Mouse (Mus musculus) gastrocnemius, postnatal 4 days (tissue): Measurements from ENCODE around the gene Prss41. TPM values are rescaled to one million over a fixed set of nuclear protein-coding genes. Genes with fewer than 3 reads are reported as not detected.

Source experiments
- microRNA-seq: library from miRNA; unstranded; fragments of <30 nt; microRNA quantifications from one replicate; pipeline ENCODE4 v1.2.0, GENCODE M21; 2021
- total RNA-seq, 2 experiments: library from RNA; stranded (reverse); gene quantifications; 2 replicates each; pipeline ENCODE4 v1.2.3; 2021

Gene Prss41
- total RNA-seq, 2 experiments from 2014 or later: 0.18 TPM; not detected in 1

Small RNA genes within 50 kb of the gene (microRNA-seq; reads per million reads assigned to microRNA genes)
- 1.3 reads per million for gene Mir5125

Other genes with a start within 250 kb of the Prss41 start
- 1 to 10 TPM; 8.3 to 9.9 TPM for gene Zfp13, start 244.7 kb downstream of the Prss41 start, total RNA-seq
- gene Zscan10, start 243.3 kb downstream of the Prss41 start, total RNA-seq: not detected
- under 1 TPM; 0.70 to 0.71 TPM for gene Mmp25, start 198.9 kb downstream of the Prss41 start, total RNA-seq
- not detected for gene Bicdl2, start 183.7 kb downstream of the Prss41 start, total RNA-seq
- 100 to 1,000 TPM; 214 to 230 TPM for gene Hcfc1r1, start 170.6 kb downstream of the Prss41 start, total RNA-seq
- 10 to 100 TPM; 18.8 to 20.8 TPM for gene Thoc6, start 170.3 kb downstream of the Prss41 start, total RNA-seq
- 10 to 100 TPM; 43.7 to 55.5 TPM for gene Tnfrsf12a, start 166.7 kb downstream of the Prss41 start, total RNA-seq
- gene Cldn6, start 164.9 kb downstream of the Prss41 start, total RNA-seq: not detected
- gene Cldn9, start 160.1 kb downstream of the Prss41 start, total RNA-seq: under 1 TPM; 0.61 to 0.91 TPM
- gene 1520401A03Rik, start 121.4 kb downstream of the Prss41 start, total RNA-seq: under 1 TPM; 0.26 to 0.66 TPM
- 10 to 100 TPM; 11.1 to 12.4 TPM for gene Pkmyt1, start 117.8 kb downstream of the Prss41 start, total RNA-seq
- gene Paqr4, start 103.3 kb downstream of the Prss41 start, total RNA-seq: 10 to 100 TPM; 12.5 to 13.4 TPM
- under 1 TPM; 0.13 to 0.20 TPM for gene Kremen2, start 98.3 kb downstream of the Prss41 start, total RNA-seq
- gene Flywch1, start 72.6 kb downstream of the Prss41 start, total RNA-seq: 10 to 100 TPM; 44.5 to 49.2 TPM
- 1 to 10 TPM; 5.6 to 6.0 TPM for gene Flywch2, start 58.1 kb downstream of the Prss41 start, total RNA-seq
- 100 to 1,000 TPM; 293 to 304 TPM for gene Srrm2, start 53.6 kb downstream of the Prss41 start, total RNA-seq
- gene Elob, start 15.0 kb downstream of the Prss41 start, total RNA-seq: 100 to 1,000 TPM; 428 to 459 TPM
- not detected for gene Prss33, start 8.1 kb downstream of the Prss41 start, total RNA-seq
- not detected for gene Prss32, start 317 bp downstream of the Prss41 start, total RNA-seq
- not detected for gene Prss21, start 23.9 kb upstream of the Prss41 start, total RNA-seq
- not detected for gene Dcpp1, start 36.7 kb upstream of the Prss41 start, total RNA-seq
- gene Dcpp2, start 36.7 kb upstream of the Prss41 start, total RNA-seq: not detected
- gene Dcpp3, start 73.3 kb upstream of the Prss41 start, total RNA-seq: not detected
- not detected for gene Sbp, start 97.5 kb upstream of the Prss41 start, total RNA-seq
- gene Sbpl, start 111.1 kb upstream of the Prss41 start, total RNA-seq: not detected
- not detected for gene Prss30, start 136.4 kb upstream of the Prss41 start, total RNA-seq
- gene Prss22, start 153.9 kb upstream of the Prss41 start, total RNA-seq: not detected
- not detected for gene Prss27, start 194.0 kb upstream of the Prss41 start, total RNA-seq
- gene Kctd5, start 229.3 kb upstream of the Prss41 start, total RNA-seq: 10 to 100 TPM; 26.0 to 30.4 TPM